Mouse (Mus musculus) embryo, embryonic 10.5 days (tissue): ENCODE measurements around the gene Ly6g6c.

Experiments used
- DNase-seq: peaks from one replicate; pipeline ENCODE4 v3.0.0-alpha.2; 2015; ENCODE audit warnings: low spot score

Ly6g6c gene

GRCm38 (mm10) chr17:35083929-35084497 is 18.8 kb downstream of the Ly6g6c start:
- DNase-seq: no peak

- no peak for DNase-seq
These were observed 20.1 kb downstream of the Ly6g6c start, which contains the start of gene Ly6g6f for GRCm38 (mm10) chr17:35085208-35085865. Ly6g6f (minus strand) TSS chr17:35085610.

GRCm38 (mm10) chr17:35088151-35088550 is 23.0 kb downstream of the Ly6g6c start:
- DNase-seq: no peak

- DNase-seq: peak; percentile 96
These were observed 23.8 kb downstream of the Ly6g6c start, which contains the start of gene Abhd16a for GRCm38 (mm10) chr17:35088825-35089644. Abhd16a (plus strand) TSS chr17:35089263.

DNA sequence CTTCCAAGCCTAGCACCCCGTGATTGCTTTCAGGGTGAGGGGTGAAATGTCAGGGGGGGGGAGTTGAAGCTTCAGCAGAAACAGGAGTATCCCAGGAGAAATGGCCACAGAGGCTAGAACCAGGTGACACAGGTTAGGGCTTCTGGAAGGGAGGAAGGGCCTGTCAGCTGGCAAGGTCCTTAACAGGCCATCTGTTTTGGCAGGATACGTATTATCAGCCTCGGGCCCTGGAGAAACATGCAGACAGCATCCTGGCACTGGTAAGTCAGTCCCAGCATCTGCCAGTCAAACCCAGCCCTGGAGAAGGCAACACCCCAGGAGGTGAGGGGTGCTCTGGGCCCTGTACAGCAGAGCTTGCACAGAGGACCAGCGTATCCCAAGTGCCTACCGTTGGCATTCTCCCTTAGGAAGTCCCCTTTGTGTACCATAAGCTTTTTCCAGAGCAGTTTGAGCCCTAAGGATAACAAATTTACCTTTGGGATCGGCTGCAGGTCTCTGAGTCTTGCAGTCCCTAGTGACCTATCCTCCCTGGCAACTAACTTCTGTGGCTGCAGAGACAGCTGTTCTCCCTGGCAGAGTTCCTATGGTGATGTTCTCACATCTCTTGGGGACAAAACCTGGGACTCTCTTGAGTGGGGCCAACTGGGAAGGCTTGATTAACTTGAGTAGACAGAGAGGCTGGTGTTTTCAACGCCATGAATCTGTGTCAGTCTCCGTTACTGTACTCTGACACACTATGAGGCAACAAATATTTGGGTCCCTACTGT is 25.2 kb downstream of the Ly6g6c start:
- DNase-seq: no peak

GRCm38 (mm10) chr17:35092403-35093198 is 27.4 kb downstream of the Ly6g6c start:
- no peak for DNase-seq

DNA sequence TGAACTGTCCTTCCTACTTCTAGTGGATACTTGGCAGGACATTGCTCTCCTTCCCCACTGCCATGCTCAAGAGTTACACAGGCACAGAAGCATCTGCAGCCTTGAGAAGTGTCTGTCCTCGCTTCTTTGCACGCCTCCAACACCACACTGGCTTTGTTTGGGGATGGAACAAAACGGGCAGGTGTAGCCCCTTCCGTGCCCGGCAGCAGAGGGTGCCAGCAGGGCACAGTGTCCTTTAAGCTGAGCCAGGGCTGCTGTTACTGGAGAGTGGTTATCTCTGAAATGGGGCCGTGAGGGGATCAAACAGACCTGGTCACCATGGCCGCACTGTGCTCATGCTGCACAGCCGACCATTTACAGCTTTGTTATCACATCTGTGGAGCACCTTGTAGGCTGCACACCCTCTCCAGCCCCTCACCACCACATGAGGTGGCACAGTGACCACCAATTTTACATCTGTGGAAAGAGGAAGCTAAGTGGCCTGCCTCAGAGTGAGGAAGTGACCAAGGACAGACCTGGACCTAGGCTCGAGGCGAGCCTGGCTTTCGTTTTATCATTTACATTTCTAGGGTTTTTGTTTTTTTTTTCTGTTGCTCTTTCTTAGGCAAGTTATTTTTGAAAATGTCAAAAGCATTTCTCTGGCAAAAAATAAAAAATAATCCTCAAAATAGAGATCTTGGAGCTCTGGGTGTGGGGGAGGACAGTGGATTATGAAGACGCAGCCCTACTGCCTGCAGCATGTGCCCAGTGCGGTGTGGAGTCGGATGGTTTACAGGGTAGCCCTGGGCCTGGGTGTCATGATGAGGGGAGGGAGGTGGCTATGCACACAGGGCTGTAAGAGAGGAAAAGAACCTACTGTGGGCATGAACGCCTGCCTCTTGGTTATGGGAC is 29.5 kb downstream of the Ly6g6c start:
- DNase-seq: no peak

DNA sequence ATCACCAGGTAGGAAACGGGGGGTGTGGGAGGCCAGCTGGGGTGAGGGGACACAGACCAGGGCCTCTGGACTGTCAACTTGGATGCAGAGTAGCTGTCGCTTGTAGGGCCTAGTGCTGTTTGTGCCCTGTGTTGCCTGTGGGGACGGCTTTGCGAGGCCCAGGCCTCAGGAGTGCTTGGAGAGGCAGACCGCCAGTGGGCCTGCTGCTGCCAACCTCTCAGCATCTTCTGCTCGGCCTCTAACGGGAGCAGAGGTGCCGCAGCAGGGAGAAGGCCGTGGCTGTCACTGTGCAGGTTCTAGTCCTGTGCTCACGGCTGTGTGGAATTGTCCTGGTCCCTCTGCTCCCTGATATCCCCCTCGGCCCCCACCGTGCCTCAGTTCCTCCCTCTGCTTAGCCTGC is 31.4 kb downstream of the Ly6g6c start:
- DNase-seq: no peak

- no peak for DNase-seq
These were observed 32.0 kb downstream of the Ly6g6c start for GRCm38 (mm10) chr17:35097164-35097655.

- DNase-seq: no peak
These were observed 35.1 kb downstream of the Ly6g6c start for GRCm38 (mm10) chr17:35100196-35100765.

GRCm38 (mm10) chr17:35101161-35101560 is 36.0 kb downstream of the Ly6g6c start:
- no peak for DNase-seq

- no peak for DNase-seq
These were observed 37.1 kb downstream of the Ly6g6c start for GRCm38 (mm10) chr17:35102299-35102698.

DNA sequence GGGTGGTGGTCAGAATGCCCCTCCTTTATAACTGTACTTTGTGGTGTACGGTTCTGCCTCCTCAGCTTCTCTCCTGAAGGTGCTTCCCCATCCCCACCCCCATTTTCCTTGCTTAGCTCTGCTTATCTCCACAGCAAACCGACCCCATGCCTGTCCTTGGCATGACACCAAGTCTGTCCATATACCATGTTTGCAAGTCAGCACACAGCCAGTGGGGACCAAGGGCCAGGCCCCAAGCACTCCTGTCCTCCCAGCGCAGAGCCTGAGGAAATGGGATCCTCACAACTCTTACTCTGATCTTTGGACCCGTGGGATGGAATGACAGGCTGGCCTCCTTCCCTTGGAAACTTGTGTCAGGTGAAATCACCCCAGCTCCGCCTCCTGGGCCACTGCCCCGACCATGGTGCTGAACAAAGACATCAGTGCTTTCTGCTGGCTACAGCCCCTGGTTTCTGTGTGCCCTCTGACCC is 38.1 kb downstream of the Ly6g6c start:
- no peak for DNase-seq

DNA sequence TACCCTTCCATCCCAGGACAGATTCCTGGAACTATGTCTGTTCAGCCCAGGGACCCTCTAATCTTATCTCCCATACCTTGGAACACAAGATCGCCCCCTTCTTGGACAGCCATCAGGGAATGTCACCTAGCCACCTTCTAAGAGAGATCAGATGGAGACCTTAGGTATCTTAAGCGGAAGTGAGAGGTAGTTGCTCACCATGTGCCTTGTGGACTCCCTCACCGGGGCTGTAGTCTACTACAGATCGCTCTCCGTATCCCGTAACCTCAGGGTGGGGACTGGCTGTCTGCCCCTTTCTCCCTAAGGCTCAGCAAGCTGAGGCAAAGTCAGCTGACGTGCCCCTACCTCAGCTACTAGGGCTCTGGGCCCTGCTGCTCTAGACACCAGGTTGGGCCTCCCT is 38.9 kb downstream of the Ly6g6c start:
- DNase-seq: no peak

- no peak for DNase-seq
These were observed 39.6 kb downstream of the Ly6g6c start for GRCm38 (mm10) chr17:35104754-35105153.

- peak; percentile 62 for DNase-seq
These were observed 40.7 kb downstream of the Ly6g6c start for GRCm38 (mm10) chr17:35105740-35106389.

GRCm38 (mm10) chr17:35106522-35106921 is 41.3 kb downstream of the Ly6g6c start:
- DNase-seq: no peak

- no peak for DNase-seq
These were observed 42.9 kb downstream of the Ly6g6c start, which contains the start of gene Ly6g5c for GRCm38 (mm10) chr17:35108097-35108496. Ly6g5c (plus strand) TSS chr17:35108279.

- no peak for DNase-seq
These were observed 46.6 kb downstream of the Ly6g6c start for GRCm38 (mm10) chr17:35111774-35112173.
